ENCODE assay signal across 9 mouse cellular contexts in the genomic region with DNA sequence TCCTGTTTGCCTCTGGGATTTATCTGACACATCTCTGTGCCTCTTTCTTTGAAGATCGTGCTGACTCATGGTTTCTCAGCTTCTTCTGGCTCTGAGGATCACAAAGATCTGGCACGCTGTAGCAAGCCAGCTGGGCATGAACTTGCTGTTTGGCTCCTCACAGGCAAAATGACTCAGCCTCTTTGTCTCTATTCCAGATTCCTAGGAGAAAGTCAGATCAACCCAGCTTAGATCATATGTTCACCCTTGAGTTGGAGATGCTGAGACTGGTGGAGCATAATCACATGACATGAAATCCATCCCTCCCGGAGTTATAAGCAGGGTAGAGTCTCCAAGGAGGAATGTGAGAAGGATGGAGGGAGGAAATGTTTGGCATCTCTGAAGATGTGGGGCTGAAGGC. TPM values are rescaled to one million over a fixed set of nuclear protein-coding genes. Genes with fewer than 3 reads are reported as not detected.
DNase-seq lines count a peak whose midpoint lies in the region; ATAC-seq lines count a peak whose summit lies in the region.
"Had no signal": no experiment of that assay in that cellular context is flagged by ENCODE, and none has a peak within 500 bp of the region (broad histone marks: within the 10 kb centered on the region; RNA-seq: fewer than 3 reads in every experiment).

No protein-coding gene starts in this region.

- H3K27me3 ChIP-seq in kidney, embryonic 16.5 days (ENCODE audit: insufficient read depth, low read length) = no peaks in the 10 kb centered on the region
- H3K27me3 ChIP-seq in midbrain, embryonic 10.5 days (ENCODE audit: low read depth, poor library complexity, severe bottlenecking) = no peaks in the 10 kb centered on the region
- H3K27me3 ChIP-seq: heart, embryonic 15.5 days had no signal

- WGBS in kidney, embryonic 16.5 days = 70% methylated on average over 3 of the region's 3 CpGs
- WGBS in midbrain, embryonic 10.5 days = 76% methylated on average over 3 of the region's 3 CpGs

- no peak overlapping the region for H3K4me2 ChIP-seq in kidney, embryonic 16.5 days (replicated peaks; ENCODE audit: low read depth, low read length)
- H3K4me2 ChIP-seq: heart, embryonic 15.5 days had no signal

- H3K9me3 ChIP-seq in kidney, embryonic 16.5 days (ENCODE audit: low read length) = no peaks in the 10 kb centered on the region
- H3K9me3 ChIP-seq in midbrain, embryonic 10.5 days (replicated peaks) = no peaks in the 10 kb centered on the region
- H3K9me3 ChIP-seq: heart, embryonic 15.5 days had no signal

- DNase-seq in right cerebral cortex, adult 2 months (ENCODE audit: low spot score in 2 of 2) = peak; percentile 40 to 52
- DNase-seq in right cerebral cortex, postnatal 25 days = no peak
- DNase-seq in brain, adult 2 months (ENCODE audit: low read depth, low spot score) = peak; percentile 99
- DNase-seq in gastrocnemius, postnatal 36 days = peak; percentile 13 to 27
- peak; percentile 76 for DNase-seq in skeletal muscle tissue, adult 2 months (ENCODE audit: low read depth, low spot score)
- no peak for DNase-seq in midbrain, embryonic 10.5 days (ENCODE audit: low spot score)

- no peak overlapping the region for H3K27ac ChIP-seq in kidney, embryonic 16.5 days (ENCODE audit: low read length)
- no peak overlapping the region for H3K27ac ChIP-seq in midbrain, embryonic 10.5 days (replicated peaks)
- H3K27ac ChIP-seq: heart, embryonic 15.5 days; liver, embryonic 14.5 days had no signal

- no peaks in the 10 kb centered on the region for H3K4me1 ChIP-seq in kidney, embryonic 16.5 days (ENCODE audit: insufficient read depth, low read length)
- no peaks in the 10 kb centered on the region for H3K4me1 ChIP-seq in midbrain, embryonic 10.5 days
- H3K4me1 ChIP-seq: heart, embryonic 15.5 days had no signal

- no peak for ATAC-seq in kidney, embryonic 16.5 days (ENCODE audit: low FRiP score, low TSS enrichment)

- no peaks in the 10 kb centered on the region for H3K36me3 ChIP-seq in kidney, embryonic 16.5 days (ENCODE audit: insufficient read depth, low read length)
- H3K36me3 ChIP-seq in midbrain, embryonic 10.5 days = no peaks in the 10 kb centered on the region
- H3K36me3 ChIP-seq: heart, embryonic 15.5 days had no signal

- intact Hi-C loops in gastrocnemius, postnatal 36 days (cut with DNase I) = no loop called here

- H3K4me3 ChIP-seq in kidney, embryonic 16.5 days (ENCODE audit: low read length) = no peak overlapping the region
- no peak overlapping the region for H3K4me3 ChIP-seq in midbrain, embryonic 10.5 days
- H3K4me3 ChIP-seq: heart, embryonic 15.5 days had no signal

- no peak overlapping the region for H3K9ac ChIP-seq in kidney, embryonic 16.5 days (replicated peaks; ENCODE audit: low read length)
- H3K9ac ChIP-seq: heart, embryonic 15.5 days; liver, embryonic 14.5 days had no signal

RNA-seq across cellular contexts. Expression of a gene that starts 27.9 kb away (rescaled TPM):
- total RNA-seq in gastrocnemius, postnatal 36 days (2021) = 10 to 100 TPM; 33.4 to 42.6 TPM
- polyA plus RNA-seq in kidney, embryonic 16.5 days (2015; fragmentation: Nextera tagmentation; extraction: Ambion mirVana) = 25.4 and 36.1 TPM in 2 replicates
- 58.7 and 67.0 TPM in 2 replicates for polyA plus RNA-seq in midbrain, embryonic 10.5 days (2016; fragmentation: Nextera tagmentation; extraction: Ambion mirVana)

Comparison
In these comparisons a context has a peak if more than half of its experiments do, and no peak if none do; other contexts are left out.
1. DNase-seq: peak in right cerebral cortex, adult 2 months (2 of 2), brain, adult 2 months (single experiment), gastrocnemius, postnatal 36 days (2 of 2) and skeletal muscle tissue, adult 2 months (single experiment); none in right cerebral cortex, postnatal 25 days (single experiment) and midbrain, embryonic 10.5 days (single experiment).